Mouse (Mus musculus): ENCODE results near the gene Gm3629. TPM values are rescaled to one million over a fixed set of nuclear protein-coding genes. Genes with fewer than 3 reads are reported as not detected.
"Not testable (repeated sequence)": the region's sequence is repeated elsewhere in the genome, so short reads cannot be mapped to it uniquely, and the experiment has no call there.

The Gm3629 gene
- total RNA-seq (2021), result 0.78 and 0.98 TPM in 2 replicates
- long read RNA-seq, experiment 1, result 0 reads
- long read RNA-seq, experiment 2, result 0 reads

DNA sequence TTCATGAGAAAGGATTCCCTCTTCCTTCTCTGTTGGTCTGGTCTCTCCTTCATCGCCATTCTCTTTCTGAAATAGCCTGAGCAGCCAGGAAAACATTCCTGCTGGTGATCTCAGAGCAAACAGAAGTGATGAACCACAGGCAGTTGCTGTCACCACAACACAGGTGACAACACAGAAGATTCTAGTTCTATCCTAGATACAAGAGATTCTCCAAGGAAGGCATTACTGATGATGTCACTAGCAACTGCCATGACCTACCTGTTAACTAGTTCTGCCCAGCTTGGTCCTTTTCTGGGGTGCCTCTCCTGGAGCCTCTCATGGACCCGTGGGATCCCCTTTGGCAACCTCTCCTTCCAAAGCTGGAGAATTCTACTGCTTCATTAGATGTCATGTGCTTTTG, at the start of gene Gm3629:
TSS of gene Gm3629 (minus strand) at position 101 of the 400 bp plus-strand sequence.
- not testable (repeated sequence) for DNase-seq

DNA sequence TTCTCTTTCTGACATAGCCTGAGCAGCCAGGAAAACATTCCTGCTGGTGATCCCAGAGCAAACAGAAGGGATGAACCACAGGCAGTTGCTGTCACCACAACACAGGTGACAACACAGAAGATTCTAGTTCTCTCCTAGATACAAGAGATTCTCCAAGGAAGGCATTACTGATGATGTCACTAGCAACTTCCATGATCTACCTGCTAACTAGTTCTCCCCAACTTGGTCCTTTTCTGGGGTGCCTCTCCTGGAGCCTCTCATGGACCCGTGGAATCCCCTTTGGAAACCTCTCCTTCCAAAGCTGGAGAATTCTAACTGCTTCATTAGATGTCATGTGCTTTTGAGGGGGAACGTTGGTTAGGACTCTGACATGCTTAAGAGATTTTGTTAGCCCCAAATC, 31.9 kb upstream of the Gm3629 start, which contains the start of gene Gm3460:
TSS of gene Gm3460 (minus strand) at position 101 of the 400 bp plus-strand sequence.
- not testable (repeated sequence) for DNase-seq

- DNase-seq, result not testable (repeated sequence)
Measured at GRCm38 (mm10) chr14:6606436-6606835, 16.0 kb upstream of the Gm3629 start.

GRCm38 (mm10) chr14:6605004-6605403, 14.6 kb upstream of the Gm3629 start:
- peak; percentile 4 for DNase-seq

DNA sequence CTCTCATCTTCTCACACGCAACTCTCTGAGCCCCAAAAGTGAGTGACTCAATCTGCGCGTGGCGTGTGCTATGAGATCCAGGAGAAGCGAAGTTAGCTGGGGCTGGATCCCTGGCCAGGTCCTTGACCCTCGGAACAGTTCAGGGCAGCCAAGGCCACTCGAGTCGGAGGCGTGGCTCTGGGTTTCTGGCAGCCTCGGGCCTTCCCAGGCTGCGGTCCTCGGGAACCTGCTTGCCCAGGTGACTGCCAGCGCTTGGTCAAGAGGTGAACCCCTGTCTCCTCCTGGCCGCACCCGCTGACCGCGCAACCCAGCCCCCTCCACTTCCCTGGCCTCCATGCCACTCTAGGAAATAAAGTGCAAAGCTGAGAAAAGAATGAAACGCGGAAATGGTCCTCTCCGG, 14.1 kb upstream of the Gm3629 start:
- peak; percentile 2 for DNase-seq

DNA sequence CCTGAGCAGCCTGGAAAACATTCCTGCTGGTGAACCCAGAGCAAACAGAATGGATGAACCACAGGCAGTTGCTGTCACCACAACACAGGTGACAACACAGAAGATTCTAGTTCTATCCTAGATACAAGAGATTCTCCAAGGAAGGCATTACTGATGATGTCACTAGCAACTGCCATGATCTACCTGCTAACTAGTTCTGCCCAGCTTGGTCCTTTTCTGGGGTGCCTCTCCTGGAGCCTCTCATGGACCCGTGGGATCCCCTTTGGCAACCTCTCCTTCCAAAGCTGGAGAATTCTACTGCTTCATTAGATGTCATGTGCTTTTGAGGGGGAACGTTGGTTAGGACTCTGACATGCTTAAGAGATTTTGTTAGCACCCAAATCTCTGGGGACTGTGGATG, 53.2 kb downstream of the Gm3629 start, which contains the start of gene Gm8356:
TSS of gene Gm8356 (minus strand) at position 101 of the 400 bp plus-strand sequence.
- DNase-seq, result not testable (repeated sequence)

Other genes with a start within 250 kb of the Gm3629 start
- not detected in 2 replicates for gene Gm3618, start 246.9 kb downstream of the Gm3629 start, total RNA-seq (2021)
- not detected in 2 replicates for gene Gm16440, start 200.3 kb downstream of the Gm3629 start, total RNA-seq (2021)
- gene Gm3591, start 178.1 kb downstream of the Gm3629 start, total RNA-seq (2021), result 0.34 and 0.78 TPM in 2 replicates
- gene Gm3594, start 146.0 kb downstream of the Gm3629 start, total RNA-seq (2021), result not detected in 2 replicates
- not detected in 2 replicates for gene Gm8356, start 53.3 kb downstream of the Gm3629 start, total RNA-seq (2021)
- not detected in 2 replicates for gene Gm3460, start 31.8 kb upstream of the Gm3629 start, total RNA-seq (2021)
- not detected in 2 replicates for gene Gm10251, start 93.6 kb upstream of the Gm3629 start, total RNA-seq (2021)
- gene Gm8050, start 129.6 kb upstream of the Gm3629 start, total RNA-seq (2021), result not detected in 2 replicates
- 0.94 and 1.1 TPM in 2 replicates for gene Gm3636, start 151.7 kb upstream of the Gm3629 start, total RNA-seq (2021)
- gene Gm8362, start 183.8 kb upstream of the Gm3629 start, total RNA-seq (2021), result not detected in 2 replicates
- not detected in 2 replicates for gene Gm3642, start 249.7 kb upstream of the Gm3629 start, total RNA-seq (2021)